Mouse (Mus musculus) C2C12 (cell line): ENCODE results near the gene Tecpr1.

Experiments used
- CTCF ChIP-seq: IDR thresholded peaks from one replicate; pipeline ENCODE4 v1.5.1; 2011; ENCODE audit not compliant: control insufficient read depth, insufficient read depth, insufficient read length
- MAX ChIP-seq: IDR thresholded peaks from one replicate; pipeline ENCODE4 v1.6.1; 2011; ENCODE audit warnings: mild to moderate bottlenecking, control low read depth
- MYOD1 ChIP-seq: IDR thresholded peaks from one replicate; pipeline ENCODE4 v1.6.1; 2011; ENCODE audit warnings: low read depth; ENCODE audit not compliant: control insufficient read depth, insufficient read length
- USF1 ChIP-seq: IDR thresholded peaks from one replicate; pipeline ENCODE4 v1.6.1; 2011; ENCODE audit warnings: low read depth, mild to moderate bottlenecking, control low read depth, moderate library complexity

DNA sequence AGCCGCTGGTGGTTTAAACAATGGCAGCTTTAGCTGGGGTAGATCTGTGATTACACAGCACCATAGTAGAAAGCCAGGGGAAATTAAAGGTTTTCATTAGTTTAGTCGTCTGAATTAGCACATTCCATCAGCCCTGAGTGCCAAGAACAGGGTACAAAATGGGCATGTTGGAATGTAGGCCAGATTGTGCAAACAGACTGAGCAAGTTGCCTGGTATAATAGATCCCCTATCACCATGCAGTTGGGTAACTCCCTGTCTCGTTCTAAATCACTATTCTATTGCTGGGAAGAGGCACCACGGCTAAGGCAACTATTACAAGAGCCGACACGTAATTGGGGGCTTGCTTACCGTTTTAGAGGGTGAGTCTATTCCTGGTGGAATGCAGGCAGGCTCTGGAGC is 11.3 kb upstream of the Tecpr1 start:
- TF ChIP-seq CTCF (no peak), USF1 (no peak), MAX (no peak), MYOD1 (no peak)
